20 mouse cellular contexts compared by ENCODE assay signal in genomic region chr7:64869549-64870065, GRCm38 (mm10). TPM values are rescaled to one million over a fixed set of nuclear protein-coding genes. Genes with fewer than 3 reads are reported as not detected.
A peak's percentile ranks its signal among the peaks of the same experiment; 100 is the strongest.
DNase-seq lines count a peak whose midpoint lies in the region; ATAC-seq and TF ChIP-seq lines count a peak whose summit lies in the region.
"Had no signal": no experiment of that assay in that cellular context is flagged by ENCODE, and none has a peak within 500 bp of the region (broad histone marks: within the 10 kb centered on the region; RNA-seq: fewer than 3 reads in every experiment).

No protein-coding gene starts in this region.

- no peak overlapping the region for H3K27ac ChIP-seq in forebrain, embryonic 12.5 days
- no peak overlapping the region for H3K27ac ChIP-seq in forebrain, embryonic 11.5 days (ENCODE audit: low read depth, low read length)
- no peak overlapping the region for H3K27ac ChIP-seq in hindbrain, postnatal 0 days
- H3K27ac ChIP-seq: embryonic facial prominence, embryonic 15.5 days; limb, embryonic 12.5 days had no signal

- DNase-seq in forebrain, embryonic 11.5 days (ENCODE audit: low spot score): no peak
- peak; percentile 48 for DNase-seq in layer of hippocampus, adult 9-11 months
- no peak for DNase-seq in layer of hippocampus, postnatal 14 days (ENCODE audit: low spot score in 2 of 2)
- DNase-seq in G1E (ENCODE audit: low spot score): no peak
- DNase-seq in hindbrain, postnatal 0 days (ENCODE audit: low spot score): no peak
- DNase-seq in gastrocnemius, postnatal 14 days: no peak
- no peak for DNase-seq in gastrocnemius, postnatal 10 days
- DNase-seq: adrenal gland, postnatal 14 days; B cell, adult 2 months; cerebellum, adult 9-11 months; gastrocnemius, postnatal 36 days; kidney, adult 8-10 months; kidney, postnatal 25 days; thymus, postnatal 25 days had no signal

- no peak overlapping the region for H3K9ac ChIP-seq in forebrain, embryonic 12.5 days
- no peak overlapping the region for H3K9ac ChIP-seq in forebrain, embryonic 11.5 days (ENCODE audit: low read length)
- no peak overlapping the region for H3K9ac ChIP-seq in hindbrain, postnatal 0 days (replicated peaks; ENCODE audit: low read length)
- H3K9ac ChIP-seq: embryonic facial prominence, embryonic 15.5 days; limb, embryonic 12.5 days had no signal

- WGBS in forebrain, embryonic 12.5 days: 90% methylated on average over 6 of the region's 6 CpGs
- WGBS in forebrain, embryonic 11.5 days: 92% methylated on average over 6 of the region's 6 CpGs
- 76% methylated on average over 6 of the region's 6 CpGs for WGBS in hindbrain, postnatal 0 days

- no peaks in the 10 kb centered on the region for H3K9me3 ChIP-seq in forebrain, embryonic 12.5 days
- H3K9me3 ChIP-seq in forebrain, embryonic 11.5 days (ENCODE audit: control insufficient read depth, low read length): no peaks in the 10 kb centered on the region
- H3K9me3 ChIP-seq in G1E (replicated peaks): no peaks in the 10 kb centered on the region
- H3K9me3 ChIP-seq in hindbrain, postnatal 0 days (ENCODE audit: low read length): no peaks in the 10 kb centered on the region
- H3K9me3 ChIP-seq: embryonic facial prominence, embryonic 15.5 days; limb, embryonic 12.5 days had no signal

- H3K4me2 ChIP-seq in forebrain, embryonic 12.5 days: peak overlapping the region; percentile 78; the same call in 1 of the 2 replicates
- no peak overlapping the region for H3K4me2 ChIP-seq in forebrain, embryonic 11.5 days (ENCODE audit: low read depth, low read length, severe bottlenecking)
- H3K4me2 ChIP-seq in hindbrain, postnatal 0 days (ENCODE audit: low read depth, low read length): peak overlapping the region; percentile 88
- H3K4me2 ChIP-seq: embryonic facial prominence, embryonic 15.5 days had no signal

- H3K27me3 ChIP-seq in forebrain, embryonic 12.5 days: no peaks in the 10 kb centered on the region
- no peaks in the 10 kb centered on the region for H3K27me3 ChIP-seq in forebrain, embryonic 11.5 days (ENCODE audit: control insufficient read depth, insufficient read depth, low read length)
- no peaks in the 10 kb centered on the region for H3K27me3 ChIP-seq in G1E (ENCODE audit: insufficient read depth, low read length)
- no peaks in the 10 kb centered on the region for H3K27me3 ChIP-seq in hindbrain, postnatal 0 days (ENCODE audit: insufficient read depth, low read length)
- H3K27me3 ChIP-seq: embryonic facial prominence, embryonic 15.5 days; Patski had no signal

- intact Hi-C loops in gastrocnemius, postnatal 14 days (cut with DNase I; ENCODE audit: low total_unique reads): no loop called here

- no peaks in the 10 kb centered on the region for H3K36me3 ChIP-seq in forebrain, embryonic 12.5 days (replicated peaks)
- no peaks in the 10 kb centered on the region for H3K36me3 ChIP-seq in forebrain, embryonic 11.5 days (ENCODE audit: control insufficient read depth, insufficient read depth, low read length)
- peaks cover 22% of the 10 kb centered on the region for H3K36me3 ChIP-seq in G1E (replicated peaks)
- no peaks in the 10 kb centered on the region for H3K36me3 ChIP-seq in hindbrain, postnatal 0 days (ENCODE audit: insufficient read depth, low read length)
- H3K36me3 ChIP-seq: embryonic facial prominence, embryonic 15.5 days had no signal

- TF ChIP-seq CTCF in G1E (IDR thresholded peaks at IDR 0.05; ENCODE audit: low read depth, low read length): no peak
- TF ChIP-seq CTCF in hindbrain, postnatal 0 days (IDR thresholded peaks at IDR 0.05; ENCODE audit: low read depth): no peak

- no peak for ATAC-seq in forebrain, embryonic 12.5 days (ENCODE audit: low FRiP score)
- no peak for ATAC-seq in forebrain, embryonic 11.5 days (replicated peaks; ENCODE audit: low FRiP score)
- no peak for ATAC-seq in G1E (ENCODE audit: extremely low read depth, insufficient number of reproducible peaks, low FRiP score, poor library complexity, severe bottlenecking)
- no peak for ATAC-seq in hindbrain, postnatal 0 days
- ATAC-seq: activated CD4-positive, CD25-positive, alpha-beta regulatory T cell, adult 4 months; inflammation-experienced regulatory T-cells, adult 6 months; Patski had no signal

- H3K4me3 ChIP-seq in forebrain, embryonic 12.5 days (replicated peaks): no peak overlapping the region
- no peak overlapping the region for H3K4me3 ChIP-seq in forebrain, embryonic 11.5 days (ENCODE audit: low read depth, low read length)
- H3K4me3 ChIP-seq in G1E (ENCODE audit: low read depth, low read length): 0 out of 2 replicates have a peak overlapping the region, but pooled peaks have one; percentile 16
- H3K4me3 ChIP-seq in hindbrain, postnatal 0 days (ENCODE audit: low read length): no peak overlapping the region
- H3K4me3 ChIP-seq: embryonic facial prominence, embryonic 15.5 days had no signal

- H3K4me1 ChIP-seq in forebrain, embryonic 12.5 days: peaks cover 32% of the 10 kb centered on the region
- 0 out of 2 replicates have a peak, but pooled peaks cover 8% of the 10 kb centered on the region for H3K4me1 ChIP-seq in forebrain, embryonic 11.5 days (replicated peaks; ENCODE audit: control insufficient read depth, insufficient read depth, low read length)
- peaks cover 31% of the 10 kb centered on the region for H3K4me1 ChIP-seq in G1E (ENCODE audit: insufficient read depth, low read depth, low read length)
- H3K4me1 ChIP-seq in hindbrain, postnatal 0 days (ENCODE audit: insufficient read depth, low read length): peaks cover 15% of the 10 kb centered on the region

RNA-seq across cellular contexts. Expression of gene Nsmce3, which starts 3.2 kb away (rescaled TPM):
- 10.4 and 10.7 TPM in 2 replicates for polyA plus RNA-seq in forebrain, embryonic 12.5 days (2016; fragmentation: Nextera tagmentation; extraction: Ambion mirVana)
- 11.0 and 11.5 TPM in 2 replicates for polyA plus RNA-seq in forebrain, embryonic 11.5 days (2014; fragmentation: Nextera tagmentation; extraction: Ambion mirVana)
- 10 to 100 TPM; 18.1 to 20.7 TPM for total RNA-seq in layer of hippocampus, postnatal 14 days (2021)
- total RNA-seq in G1E (2014; fragmentation: Nextera tagmentation): 4.4 and 6.8 TPM in 2 replicates
- 6.4 and 7.2 TPM in 2 replicates for total RNA-seq in G1E (2017)
- polyA plus RNA-seq in G1E (2012): 8.1 and 9.7 TPM in 2 replicates
- 18.4 and 19.3 TPM in 2 replicates for total RNA-seq in hindbrain, postnatal 0 days (2014; rRNA removed)
- 10.2 and 10.5 TPM in 2 replicates for polyA plus RNA-seq in hindbrain, postnatal 0 days (2015; fragmentation: Nextera tagmentation; extraction: Ambion mirVana)
- total RNA-seq in gastrocnemius, postnatal 14 days (2021): 1 to 10 TPM; 3.1 to 3.5 TPM
- 1 to 10 TPM; 3.8 to 4.4 TPM for total RNA-seq in gastrocnemius, postnatal 10 days (2021)
